Mouse (Mus musculus): ENCODE measurements at regions not wholly inside any gene's neighbourhood (a gene's known extent, or its start where the extent isn't known, plus 50 kb on each side); places are given as distances from the start of the nearest gene placed in this dataset.

DNA sequence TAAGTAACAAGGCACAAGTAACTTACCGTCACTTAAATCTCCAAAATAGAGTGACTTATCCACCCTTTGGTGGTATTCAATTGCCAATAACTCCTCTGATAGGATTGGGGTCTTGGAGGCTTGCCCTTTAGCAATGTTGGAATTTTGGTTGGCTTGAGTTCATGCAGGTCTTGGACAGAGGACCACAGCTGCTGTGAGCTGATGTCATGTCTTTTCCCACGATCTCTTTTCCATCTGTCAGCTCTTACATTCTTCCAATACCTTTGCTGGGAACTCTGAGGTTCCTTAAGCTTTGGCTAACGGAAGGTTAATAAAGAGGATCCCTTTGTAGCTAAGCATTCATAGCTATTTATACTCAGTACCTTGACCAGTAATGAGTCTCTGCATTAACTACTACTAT, 324.7 kb upstream of the Rgmb start:
- TF ChIP-seq MYOG (IDR thresholded peaks at IDR 0.05; ENCODE audit: control insufficient read depth, extremely low read depth, insufficient read length), result no peak
- TF ChIP-seq CTCF (IDR thresholded peaks at IDR 0.05; ENCODE audit: control insufficient read depth, insufficient read depth, insufficient read length), result no peak

All from C2C12 (cell line).